ENCODE assay signal across 13 mouse cellular contexts in genomic region chr4:98511964-98512743, GRCm38 (mm10).
DNase-seq lines count a peak whose midpoint lies in the region; ATAC-seq and TF ChIP-seq lines count a peak whose summit lies in the region.
"Had no signal": no experiment of that assay in that cellular context is flagged by ENCODE, and none has a peak within 500 bp of the region (broad histone marks: within the 10 kb centered on the region; RNA-seq: fewer than 3 reads in every experiment).

No protein-coding gene starts in this region.

- no peak overlapping the region for H3K4me2 ChIP-seq in forebrain, embryonic 15.5 days (replicated peaks)
- H3K4me2 ChIP-seq: liver, embryonic 11.5 days; midbrain, embryonic 11.5 days had no signal

- no peak for TF ChIP-seq CTCF in kidney, adult 2 months (conservative IDR thresholded peaks at IDR 0.05; ENCODE audit: insufficient read depth, insufficient read length, low read depth, low read length)

- H3K4me3 ChIP-seq in kidney, adult 2 months (ENCODE audit: insufficient read depth, low read depth, low read length): no peak overlapping the region
- H3K4me3 ChIP-seq in forebrain, embryonic 15.5 days: no peak overlapping the region

- TF ChIP-seq POLR2A in kidney, adult 2 months (IDR thresholded peaks at IDR 0.05; ENCODE audit: low read depth, low read length): no peak

- ATAC-seq in frontal cortex, adult (ENCODE audit: low TSS enrichment): peak; percentile 73
- no peak for ATAC-seq in forebrain, embryonic 15.5 days (replicated peaks)

- H3K27ac ChIP-seq in kidney, adult 2 months (ENCODE audit: insufficient read depth, low read depth, low read length): peak overlapping the region; percentile 76
- H3K27ac ChIP-seq in forebrain, embryonic 15.5 days (replicated peaks): 0 out of 2 replicates have a peak overlapping the region, but pooled peaks have one; percentile 20

- H3K9me3 ChIP-seq in forebrain, embryonic 15.5 days: no peaks in the 10 kb centered on the region

- H3K9ac ChIP-seq in forebrain, embryonic 15.5 days (replicated peaks): no peak overlapping the region

- no peaks in the 10 kb centered on the region for H3K27me3 ChIP-seq in kidney, adult 2 months (replicated peaks; ENCODE audit: control insufficient read depth, insufficient read depth, low read length)
- no peaks in the 10 kb centered on the region for H3K27me3 ChIP-seq in forebrain, embryonic 15.5 days

- peaks cover 18% of the 10 kb centered on the region for H3K4me1 ChIP-seq in kidney, adult 2 months (ENCODE audit: control insufficient read depth, insufficient read depth, low read length)
- H3K4me1 ChIP-seq in forebrain, embryonic 15.5 days: peaks cover 12% of the 10 kb centered on the region

- no peak for DNase-seq in frontal cortex, postnatal 14 days (ENCODE audit: low spot score in 2 of 2)
- no peak for DNase-seq in kidney, adult 2 months
- no peak for DNase-seq in kidney, adult 9 months
- DNase-seq in NIH3T3 (ENCODE audit: low read depth): peak; percentile 72
- DNase-seq in thymus, postnatal 25 days: no peak
- DNase-seq in urinary bladder, postnatal 25 days (ENCODE audit: low spot score): no peak
- DNase-seq: gastrocnemius, postnatal 36 days; right cerebral cortex, adult 18-20 months; thymus, adult 2 months had no signal

- WGBS in kidney, adult 2 months: 75% methylated on average over 10 of the region's 10 CpGs
- WGBS in forebrain, embryonic 15.5 days: 69% methylated on average over 10 of the region's 10 CpGs

- no peaks in the 10 kb centered on the region for H3K36me3 ChIP-seq in kidney, adult 2 months (ENCODE audit: control insufficient read depth, insufficient read depth, low read length)
- no peaks in the 10 kb centered on the region for H3K36me3 ChIP-seq in forebrain, embryonic 15.5 days
